Mouse (Mus musculus): ENCODE results near the gene Mon1a. TPM values are rescaled to one million over a fixed set of nuclear protein-coding genes. Genes with fewer than 3 reads are reported as not detected.

The Mon1a gene
- polyA plus RNA-seq (2015; fragmentation: Nextera tagmentation; extraction: Ambion mirVana), result 24.8 and 25.2 TPM in 2 replicates

DNA sequence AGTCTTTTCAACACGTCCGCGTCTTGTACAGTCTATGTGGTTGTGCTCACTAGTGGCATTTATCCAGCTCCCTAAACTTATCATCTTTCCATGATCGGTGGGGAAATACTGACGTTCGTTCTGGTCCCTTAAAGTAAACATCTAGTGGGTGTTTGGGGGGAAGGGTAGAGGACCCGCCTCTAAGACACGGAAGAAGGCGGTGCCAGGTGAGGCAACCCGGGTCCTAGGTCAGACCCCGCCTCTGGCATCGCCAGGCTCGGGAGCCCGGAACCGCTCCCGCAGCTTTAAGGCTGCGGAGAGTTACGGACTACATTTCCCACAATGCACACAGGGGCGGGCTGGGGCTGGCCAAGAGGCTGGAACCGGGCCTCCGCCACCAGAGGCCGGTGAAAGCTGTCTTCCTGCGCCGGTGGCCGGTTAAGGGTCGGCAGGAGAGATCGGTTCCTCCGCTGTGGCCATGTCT is at the start of gene Mon1a:
Mon1a (plus strand) TSS at position 348 of the 463 bp plus-strand sequence.
- Histone ChIP-seq H3K4me2 (ENCODE audit: low read length) (peak within 1 kb of the TSS; percentile 71), H3K4me1 (replicated peaks; ENCODE audit: control insufficient read depth, insufficient read depth, low read length) (peaks cover 14% of the 10 kb centered on the region), H3K9me3 (ENCODE audit: control insufficient read depth, low read length) (no peaks in the 10 kb centered on the region), H3K27ac (ENCODE audit: low read length) (peak within 1 kb of the TSS; percentile 69), H3K36me3 (ENCODE audit: control insufficient read depth, insufficient read depth) (no peaks in the 10 kb centered on the region), H3K27me3 (replicated peaks; ENCODE audit: control insufficient read depth, insufficient read depth, low read length) (0 out of 2 replicates have a peak, but pooled peaks cover 2% of the 10 kb centered on the region), H3K4me3 (replicated peaks; ENCODE audit: low read length) (peak within 1 kb of the TSS; percentile 84), H3K9ac (replicated peaks; ENCODE audit: low read depth, low read length) (peak within 1 kb of the TSS; percentile 85)
- peak; percentile 97 for ATAC-seq
- WGBS, result under 1% methylated on average over 28 of the region's 28 CpGs

DNA sequence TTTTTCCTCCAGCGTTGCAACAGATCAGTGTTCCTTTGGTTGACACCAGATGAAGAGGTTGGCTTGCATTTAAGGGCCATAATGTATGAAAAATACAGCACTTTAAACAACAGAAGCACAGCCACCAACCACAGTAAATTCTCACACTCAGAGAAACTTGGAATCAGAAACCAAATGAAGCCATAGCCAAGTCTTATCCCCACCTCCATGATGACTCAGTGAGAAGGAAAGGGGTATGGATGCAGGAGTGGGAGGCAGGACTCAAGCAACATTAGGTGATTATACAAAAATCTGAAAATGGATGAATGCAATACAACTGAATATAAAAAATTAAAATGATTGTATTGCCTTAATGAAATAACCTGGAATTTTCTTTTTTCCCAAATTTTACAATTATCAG is 49.1 kb upstream of the Mon1a start:
- Histone ChIP-seq H3K4me3 (replicated peaks; ENCODE audit: low read length) (no peak overlapping the region), H3K27me3 (replicated peaks; ENCODE audit: control insufficient read depth, insufficient read depth, low read length) (no peaks in the 10 kb centered on the region), H3K9me3 (ENCODE audit: control insufficient read depth, low read length) (no peaks in the 10 kb centered on the region), H3K36me3 (ENCODE audit: control insufficient read depth, insufficient read depth) (no peaks in the 10 kb centered on the region), H3K4me1 (replicated peaks; ENCODE audit: control insufficient read depth, insufficient read depth, low read length) (no peaks in the 10 kb centered on the region), H3K27ac (ENCODE audit: low read length) (no peak overlapping the region), H3K9ac (replicated peaks; ENCODE audit: low read depth, low read length) (no peak overlapping the region), H3K4me2 (ENCODE audit: low read length) (no peak overlapping the region)
- ATAC-seq, result no peak
- WGBS, result 91% methylated on average over 1 of the region's 1 CpGs

DNA sequence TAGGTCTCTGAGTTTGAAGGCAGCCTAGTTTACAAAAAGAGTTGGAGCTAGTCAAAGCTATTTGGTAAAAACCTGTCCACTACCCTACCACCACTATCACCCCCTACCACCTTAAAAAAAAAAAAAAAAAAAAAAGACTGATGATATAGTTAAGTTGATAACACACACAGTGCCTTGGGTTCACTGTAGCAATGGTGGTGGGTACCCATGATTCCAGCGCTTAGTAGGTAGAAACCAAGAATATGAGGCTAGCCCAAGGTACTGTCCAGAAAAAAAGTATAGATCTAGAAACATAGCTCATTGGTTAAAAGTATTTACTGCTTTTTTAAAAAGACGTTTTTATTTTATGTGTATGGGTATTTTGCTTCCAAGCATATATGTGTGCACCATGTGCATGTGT is 45.2 kb upstream of the Mon1a start:
- no peak for ATAC-seq
- Histone ChIP-seq H3K9ac (replicated peaks; ENCODE audit: low read depth, low read length) (no peak overlapping the region), H3K4me1 (replicated peaks; ENCODE audit: control insufficient read depth, insufficient read depth, low read length) (no peaks in the 10 kb centered on the region), H3K36me3 (ENCODE audit: control insufficient read depth, insufficient read depth) (peaks cover 10% of the 10 kb centered on the region), H3K27ac (ENCODE audit: low read length) (no peak overlapping the region), H3K9me3 (ENCODE audit: control insufficient read depth, low read length) (no peaks in the 10 kb centered on the region), H3K27me3 (replicated peaks; ENCODE audit: control insufficient read depth, insufficient read depth, low read length) (no peaks in the 10 kb centered on the region), H3K4me2 (ENCODE audit: low read length) (no peak overlapping the region), H3K4me3 (replicated peaks; ENCODE audit: low read length) (no peak overlapping the region)
- WGBS, result 94% methylated on average over 2 of the region's 2 CpGs

DNA sequence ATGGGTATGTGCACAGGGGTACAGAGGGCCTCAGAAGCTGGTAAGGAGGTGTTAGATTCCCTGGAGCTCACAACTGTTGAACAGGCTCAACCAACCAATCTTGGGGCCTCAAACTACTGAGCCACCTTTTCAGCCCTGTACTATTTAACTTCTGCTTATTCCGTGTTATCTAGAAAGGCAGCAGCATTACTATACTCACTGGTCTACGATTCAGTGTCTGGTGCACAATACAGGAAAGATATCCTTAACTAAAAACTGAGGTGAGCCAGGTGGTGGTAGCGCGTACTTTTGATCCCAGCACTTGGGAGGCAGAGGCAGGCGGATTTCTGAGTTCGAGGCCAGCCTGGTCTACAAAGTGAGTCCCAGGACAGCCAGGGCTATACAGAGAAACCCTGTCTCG is 39.0 kb upstream of the Mon1a start:
- H3K4me2 ChIP-seq (ENCODE audit: low read length), result no peak overlapping the region
- WGBS, result 97% methylated on average over 7 of the region's 7 CpGs
- H3K36me3 ChIP-seq (ENCODE audit: control insufficient read depth, insufficient read depth), result peaks cover 22% of the 10 kb centered on the region
- no peak overlapping the region for H3K4me3 ChIP-seq (replicated peaks; ENCODE audit: low read length)
- no peaks in the 10 kb centered on the region for H3K4me1 ChIP-seq (replicated peaks; ENCODE audit: control insufficient read depth, insufficient read depth, low read length)
- no peak for ATAC-seq
- H3K9ac ChIP-seq (replicated peaks; ENCODE audit: low read depth, low read length), result no peak overlapping the region
- H3K9me3 ChIP-seq (ENCODE audit: control insufficient read depth, low read length), result no peaks in the 10 kb centered on the region
- H3K27me3 ChIP-seq (replicated peaks; ENCODE audit: control insufficient read depth, insufficient read depth, low read length), result no peaks in the 10 kb centered on the region
- H3K27ac ChIP-seq (ENCODE audit: low read length), result no peak overlapping the region

DNA sequence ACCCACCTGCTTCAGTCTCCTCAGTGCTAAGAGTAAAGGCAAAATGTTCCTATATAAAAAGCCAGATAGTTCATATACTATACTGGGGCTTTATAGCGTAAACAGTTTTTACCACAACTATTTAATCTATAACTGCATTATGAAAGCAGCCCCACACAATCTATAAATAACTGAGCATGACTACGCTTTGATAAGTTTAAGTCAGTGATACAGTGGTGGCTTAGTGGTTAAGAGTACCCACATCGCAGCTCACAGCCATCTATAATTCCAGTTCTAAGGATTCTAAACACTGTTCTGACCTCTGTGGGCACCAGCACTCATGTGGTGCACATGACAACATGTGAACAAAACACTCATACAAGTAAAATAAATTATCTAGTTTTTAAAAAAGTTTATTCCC is 29.6 kb upstream of the Mon1a start:
- no peak overlapping the region for H3K4me3 ChIP-seq (replicated peaks; ENCODE audit: low read length)
- WGBS, result 98% methylated on average over 3 of the region's 3 CpGs
- H3K9me3 ChIP-seq (ENCODE audit: control insufficient read depth, low read length), result no peaks in the 10 kb centered on the region
- H3K9ac ChIP-seq (replicated peaks; ENCODE audit: low read depth, low read length), result no peak overlapping the region
- H3K27me3 ChIP-seq (replicated peaks; ENCODE audit: control insufficient read depth, insufficient read depth, low read length), result no peaks in the 10 kb centered on the region
- H3K36me3 ChIP-seq (ENCODE audit: control insufficient read depth, insufficient read depth), result peaks cover 7% of the 10 kb centered on the region; the same call in 1 of the 2 replicates
- no peak overlapping the region for H3K27ac ChIP-seq (ENCODE audit: low read length)
- H3K4me1 ChIP-seq (replicated peaks; ENCODE audit: control insufficient read depth, insufficient read depth, low read length), result no peaks in the 10 kb centered on the region
- H3K4me2 ChIP-seq (ENCODE audit: low read length), result no peak overlapping the region
- ATAC-seq, result no peak

DNA sequence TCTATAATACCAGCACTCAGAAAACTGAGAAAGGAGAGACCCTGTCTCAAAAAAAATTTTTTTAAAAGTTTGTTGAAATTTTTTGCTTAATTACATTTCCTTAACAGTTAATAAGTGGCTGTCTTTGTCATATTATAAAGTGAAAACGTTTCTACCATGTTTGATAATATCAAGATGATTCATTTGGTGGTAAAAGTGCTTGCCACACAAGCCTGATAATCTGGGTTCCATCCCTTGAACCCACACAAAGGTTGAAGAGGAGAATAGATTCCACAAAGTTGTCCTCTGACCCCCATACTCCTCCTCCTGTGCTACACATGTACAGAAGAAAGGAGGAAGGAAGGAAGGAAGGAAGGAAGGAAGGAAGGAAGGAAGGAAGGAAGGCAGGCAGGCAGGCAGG is 23.5 kb upstream of the Mon1a start:
- no peaks in the 10 kb centered on the region for H3K36me3 ChIP-seq (ENCODE audit: control insufficient read depth, insufficient read depth)
- H3K4me3 ChIP-seq (replicated peaks; ENCODE audit: low read length), result no peak overlapping the region
- H3K4me1 ChIP-seq (replicated peaks; ENCODE audit: control insufficient read depth, insufficient read depth, low read length), result peaks cover 2% of the 10 kb centered on the region
- no peak overlapping the region for H3K27ac ChIP-seq (ENCODE audit: low read length)
- H3K9ac ChIP-seq (replicated peaks; ENCODE audit: low read depth, low read length), result no peak overlapping the region
- ATAC-seq, result no peak
- 83% methylated on average over 1 of the region's 1 CpGs for WGBS
- no peaks in the 10 kb centered on the region for H3K27me3 ChIP-seq (replicated peaks; ENCODE audit: control insufficient read depth, insufficient read depth, low read length)
- H3K4me2 ChIP-seq (ENCODE audit: low read length), result no peak overlapping the region
- no peaks in the 10 kb centered on the region for H3K9me3 ChIP-seq (ENCODE audit: control insufficient read depth, low read length)

DNA sequence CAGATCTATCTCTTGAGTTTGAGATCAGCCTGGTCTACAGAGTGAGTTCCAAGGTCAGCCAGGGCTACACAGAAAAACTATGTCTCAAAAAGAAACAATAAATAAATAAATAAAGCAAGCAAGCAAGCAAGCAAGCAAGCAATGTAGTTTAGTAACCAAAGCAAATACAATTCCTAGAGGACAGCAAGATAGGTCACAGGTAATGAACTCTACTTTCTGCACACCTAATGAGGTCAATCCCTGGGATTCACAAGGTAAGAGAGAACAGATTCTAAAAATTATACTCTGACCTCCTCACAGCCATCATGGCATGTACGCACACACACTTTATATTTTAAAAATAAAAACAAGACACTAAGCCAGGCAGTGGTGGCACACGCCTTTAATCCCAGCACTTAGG is 21.9 kb upstream of the Mon1a start:
- 100% methylated on average over 2 of the region's 2 CpGs for WGBS
- no peak overlapping the region for H3K4me3 ChIP-seq (replicated peaks; ENCODE audit: low read length)
- H3K9me3 ChIP-seq (ENCODE audit: control insufficient read depth, low read length), result no peaks in the 10 kb centered on the region
- no peak overlapping the region for H3K27ac ChIP-seq (ENCODE audit: low read length)
- no peak overlapping the region for H3K4me2 ChIP-seq (ENCODE audit: low read length)
- ATAC-seq, result no peak
- H3K36me3 ChIP-seq (ENCODE audit: control insufficient read depth, insufficient read depth), result no peaks in the 10 kb centered on the region
- H3K4me1 ChIP-seq (replicated peaks; ENCODE audit: control insufficient read depth, insufficient read depth, low read length), result peaks cover 6% of the 10 kb centered on the region
- no peaks in the 10 kb centered on the region for H3K27me3 ChIP-seq (replicated peaks; ENCODE audit: control insufficient read depth, insufficient read depth, low read length)
- H3K9ac ChIP-seq (replicated peaks; ENCODE audit: low read depth, low read length), result no peak overlapping the region

DNA sequence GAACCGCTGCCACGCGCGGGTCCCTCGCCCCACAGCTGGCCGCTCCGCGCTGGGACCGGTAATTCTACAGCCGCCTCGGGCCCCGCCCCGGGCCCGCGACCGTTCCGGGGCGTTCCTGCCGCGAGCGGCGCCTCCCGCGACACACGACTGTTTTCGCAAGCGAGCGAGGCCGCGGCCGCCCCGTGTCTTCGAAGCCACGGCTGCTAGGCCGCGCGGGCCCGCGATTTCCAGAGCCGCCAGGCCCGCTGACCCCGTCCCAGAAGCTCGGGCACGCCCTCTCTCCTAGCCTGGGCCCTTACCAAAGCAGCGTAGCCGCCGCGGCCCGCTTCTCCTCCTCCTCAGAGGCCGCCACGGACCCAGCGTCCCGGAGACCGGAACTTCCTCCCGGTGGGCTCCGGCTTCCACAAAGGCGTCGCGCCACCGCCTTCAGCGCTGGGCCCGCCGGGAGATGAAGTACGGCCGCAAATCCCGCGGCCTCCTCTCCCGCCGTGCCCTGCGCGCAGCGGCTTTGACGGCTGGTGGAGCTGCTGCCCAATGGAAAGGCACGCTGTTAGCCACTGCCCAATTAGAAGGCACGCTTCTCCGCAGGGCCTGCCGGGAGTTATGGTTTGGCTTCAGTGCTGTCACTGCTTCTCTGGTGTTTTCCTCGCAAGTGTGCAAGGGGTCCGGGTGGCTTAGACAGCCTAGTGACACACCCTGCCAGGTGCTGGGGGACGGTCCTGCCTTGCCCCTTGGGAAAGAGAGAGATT is 15.4 kb upstream of the Mon1a start:
- Histone ChIP-seq H3K9ac (replicated peaks; ENCODE audit: low read depth, low read length) (peak overlapping the region; percentile 98), H3K4me3 (replicated peaks; ENCODE audit: low read length) (peak overlapping the region; percentile 92), H3K36me3 (ENCODE audit: control insufficient read depth, insufficient read depth) (no peaks in the 10 kb centered on the region), H3K4me1 (replicated peaks; ENCODE audit: control insufficient read depth, insufficient read depth, low read length) (peaks cover 16% of the 10 kb centered on the region), H3K27ac (ENCODE audit: low read length) (peak overlapping the region; percentile 94), H3K4me2 (ENCODE audit: low read length) (peak overlapping the region; percentile 79), H3K27me3 (replicated peaks; ENCODE audit: control insufficient read depth, insufficient read depth, low read length) (no peaks in the 10 kb centered on the region), H3K9me3 (ENCODE audit: control insufficient read depth, low read length) (no peaks in the 10 kb centered on the region)
- under 1% methylated on average over 76 of the region's 80 CpGs for WGBS
- peak; percentile 100 for ATAC-seq

DNA sequence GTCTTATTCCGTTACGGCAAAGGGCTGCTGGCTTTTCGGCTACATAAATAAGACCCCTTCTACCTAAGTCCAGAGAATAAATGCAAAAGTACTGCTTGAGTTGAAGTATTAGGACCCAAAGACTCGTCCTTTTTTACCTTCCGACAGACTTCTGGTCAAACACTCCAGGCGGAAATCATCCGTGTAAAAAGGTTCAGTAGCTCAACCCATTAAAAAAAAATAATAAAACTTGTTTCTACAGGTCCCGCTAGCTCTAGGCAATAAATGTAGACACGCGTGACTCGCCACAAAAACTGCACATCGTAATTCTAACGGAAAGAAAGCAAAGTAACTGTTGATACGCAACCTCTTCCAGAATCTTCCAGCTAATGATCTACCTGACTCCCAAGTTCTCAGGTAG is 14.8 kb upstream of the Mon1a start, which contains the start of gene Rbm6:
Rbm6 (minus strand) TSS at position 101 of the 400 bp plus-strand sequence.
- 11% methylated on average over 14 of the region's 14 CpGs for WGBS
- no peak for ATAC-seq
- peak within 1 kb of the TSS; percentile 94 for H3K27ac ChIP-seq (ENCODE audit: low read length)

More for the DNA sequence above, 14.8 kb upstream of the Mon1a start, which contains the start of gene Rbm6:
- Histone ChIP-seq H3K9me3 (ENCODE audit: control insufficient read depth, low read length) (no peaks in the 10 kb centered on the region), H3K4me1 (replicated peaks; ENCODE audit: control insufficient read depth, insufficient read depth, low read length) (peaks cover 16% of the 10 kb centered on the region), H3K36me3 (ENCODE audit: control insufficient read depth, insufficient read depth) (no peaks in the 10 kb centered on the region), H3K4me2 (ENCODE audit: low read length) (peak within 1 kb of the TSS; percentile 79), H3K4me3 (replicated peaks; ENCODE audit: low read length) (peak within 1 kb of the TSS; percentile 92), H3K9ac (replicated peaks; ENCODE audit: low read depth, low read length) (peak within 1 kb of the TSS; percentile 98), H3K27me3 (replicated peaks; ENCODE audit: control insufficient read depth, insufficient read depth, low read length) (no peaks in the 10 kb centered on the region)
